Mouse (Mus musculus) spleen, adult 2 months (tissue): ENCODE measurements around the gene Kctd20.

Source experiments
- CTCF ChIP-seq: fragments of 200-500 bp; IDR thresholded peaks from 2 replicates; pipeline ENCODE4 v1.5.1; 2011; ENCODE audit warnings: mild to moderate bottlenecking, inconsistent platforms; ENCODE audit not compliant: insufficient read depth, insufficient read length, insufficient replicate concordance; ENCODE audit errors: extremely low read depth
- POLR2A ChIP-seq: fragments of 200-500 bp; IDR thresholded peaks from 2 replicates; pipeline ENCODE4 v1.6.1; 2011; ENCODE audit warnings: low read depth, low read length, inconsistent platforms

GRCm38 (mm10) chr17:29006812-29007211 lies 55.1 kb downstream of the Kctd20 start:
- TF ChIP-seq CTCF (no peak), POLR2A (no peak)
